Mouse (Mus musculus) fat pad, adult 2 months (tissue): Measurements from ENCODE around the gene Dhcr7.

Experiments used
- DNase-seq: peaks from one replicate; pipeline ENCODE4 v3.0.0-alpha.2; 2011; ENCODE audit warnings: low read depth, low spot score; ENCODE audit errors: extremely low read depth

The Dhcr7 gene

GRCm38 (mm10) chr7:143822375-143823265 lies at the start of gene Dhcr7, which contains the start of gene Nadsyn1:
TSS of gene Dhcr7 (plus strand) at chr7:143823145.
TSS of gene Nadsyn1 (minus strand) at chr7:143822849.
- no peak for DNase-seq

- DNase-seq, result no peak
Measured at GRCm38 (mm10) chr7:143776137-143776536, 46.8 kb upstream of the Dhcr7 start.

GRCm38 (mm10) chr7:143777375-143777774 lies 45.6 kb upstream of the Dhcr7 start:
- DNase-seq, result no peak

GRCm38 (mm10) chr7:143783378-143783995 lies 39.5 kb upstream of the Dhcr7 start:
- DNase-seq, result no peak

GRCm38 (mm10) chr7:143783996-143784829 lies 38.7 kb upstream of the Dhcr7 start, which contains the start of gene Mrgpre:
TSS of gene Mrgpre (minus strand) at chr7:143784500.
- DNase-seq, result no peak

- DNase-seq, result no peak
Measured at GRCm38 (mm10) chr7:143792336-143792985, 30.5 kb upstream of the Dhcr7 start.

GRCm38 (mm10) chr7:143793121-143793520 lies 29.8 kb upstream of the Dhcr7 start:
- DNase-seq, result no peak

GRCm38 (mm10) chr7:143798783-143799182 lies 24.2 kb upstream of the Dhcr7 start:
- DNase-seq, result no peak

GRCm38 (mm10) chr7:143800770-143801169 lies 22.2 kb upstream of the Dhcr7 start:
- no peak for DNase-seq

- no peak for DNase-seq
Measured at GRCm38 (mm10) chr7:143801195-143802065, 21.5 kb upstream of the Dhcr7 start.

GRCm38 (mm10) chr7:143805199-143805624 lies 17.7 kb upstream of the Dhcr7 start:
- peak; percentile 50 for DNase-seq

GRCm38 (mm10) chr7:143808909-143809308 lies 14.0 kb upstream of the Dhcr7 start:
- no peak for DNase-seq

- no peak for DNase-seq
Measured at GRCm38 (mm10) chr7:143819201-143819600, 3.7 kb upstream of the Dhcr7 start.

- no peak for DNase-seq
Measured at GRCm38 (mm10) chr7:143821241-143821640, 1.7 kb upstream of the Dhcr7 start.

GRCm38 (mm10) chr7:143823266-143823605 lies 291 bp downstream of the Dhcr7 start:
- DNase-seq, result no peak

GRCm38 (mm10) chr7:143826985-143827384 lies 4.0 kb downstream of the Dhcr7 start:
- no peak for DNase-seq

GRCm38 (mm10) chr7:143829504-143830331 lies 6.8 kb downstream of the Dhcr7 start:
- DNase-seq, result no peak

GRCm38 (mm10) chr7:143830399-143830798 lies 7.5 kb downstream of the Dhcr7 start:
- no peak for DNase-seq

- no peak for DNase-seq
Measured at GRCm38 (mm10) chr7:143832196-143832595, 9.3 kb downstream of the Dhcr7 start.
